Mouse (Mus musculus): ENCODE data around the gene AU040320.

DNA sequence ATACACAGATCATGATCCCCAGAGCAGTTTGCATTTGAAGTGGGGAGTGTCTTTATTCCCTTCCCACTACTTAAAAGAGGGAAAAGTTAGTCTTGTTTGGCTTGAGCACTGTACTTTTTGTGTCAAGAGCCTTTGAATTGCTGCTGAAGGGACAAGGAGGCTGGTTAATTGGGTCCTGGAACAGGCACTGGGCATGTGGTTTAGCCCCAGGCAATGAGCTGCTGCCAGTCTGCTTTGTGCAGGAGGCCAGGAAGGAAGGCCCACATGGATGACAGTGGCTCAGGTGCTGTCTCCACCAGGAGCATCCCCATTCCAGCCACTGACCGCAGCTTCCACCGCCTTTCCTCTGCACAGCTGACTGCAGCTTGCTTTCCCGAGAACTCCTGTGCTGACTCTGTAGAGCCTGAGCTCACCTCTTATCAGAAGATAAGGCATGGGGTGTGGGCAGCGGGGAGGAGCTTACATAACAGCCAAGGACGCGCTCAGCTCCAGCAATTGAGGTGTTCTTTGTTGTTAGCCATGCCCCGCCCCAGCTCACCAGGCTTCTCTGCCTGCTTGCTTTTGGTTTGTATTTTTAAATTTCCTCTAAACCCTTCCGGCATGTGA lies 50.0 kb downstream of the AU040320 start:
- no peak for TF ChIP-seq CTCF (conservative IDR thresholded peaks at IDR 0.05; ENCODE audit: insufficient read depth, insufficient read length, low read depth, low read length)
- no peak for TF ChIP-seq POLR2A (IDR thresholded peaks at IDR 0.05; ENCODE audit: low read depth, low read length)
